Mouse (Mus musculus): ENCODE results near the gene Elmo3.

- no peak for TF ChIP-seq POLR2A (IDR thresholded peaks at IDR 0.05; ENCODE audit: insufficient read depth, low read depth, low read length)
- TF ChIP-seq CTCF (IDR thresholded peaks at IDR 0.05) = no peak
- TF ChIP-seq EP300 (IDR thresholded peaks at IDR 0.05; ENCODE audit: insufficient read depth, low read depth, low read length) = no peak
These were observed 37.4 kb downstream of the Elmo3 start for GRCm38 (mm10) chr8:105342768-105343167.
